Mouse (Mus musculus) liver, embryonic 15.5 days (tissue): ENCODE measurements around the gene Nmrk2. TPM values are rescaled to one million over a fixed set of nuclear protein-coding genes. Genes with fewer than 3 reads are reported as not detected.
A peak's percentile ranks its signal among the peaks of the same experiment; 100 is the strongest.

ENCODE experiments used
- ATAC-seq: fragments of 200-750 bp; cut with Nextera tagmentation; 2 replicates; pipeline ENCODE4 v1.8.0; 2017; ENCODE audit warnings: moderate number of reproducible peaks, mild to moderate bottlenecking, moderate library complexity; ENCODE audit not compliant: insufficient read depth
- H3K27ac ChIP-seq: fragments of 300-500 bp; sonication (generic); replicated peaks from 2 replicates; pipeline ENCODE4 v1.5.1; 2015; ENCODE audit warnings: mild to moderate bottlenecking, inconsistent platforms
- H3K27me3 ChIP-seq: fragments of 300-500 bp; sonication (generic); 2 replicates; pipeline ENCODE4 v1.6.1; 2015; ENCODE audit warnings: mild to moderate bottlenecking, inconsistent platforms
- H3K36me3 ChIP-seq: fragments of 300-500 bp; sonication (generic); replicated peaks from 2 replicates; pipeline ENCODE4 v1.6.1; 2015; ENCODE audit warnings: moderate library complexity, mild to moderate bottlenecking, inconsistent platforms
- H3K4me1 ChIP-seq: fragments of 300-500 bp; sonication (generic); replicated peaks from 2 replicates; pipeline ENCODE4 v1.6.1; 2015; ENCODE audit warnings: inconsistent platforms
- H3K4me2 ChIP-seq: fragments of 300-500 bp; sonication (generic); 2 replicates; pipeline ENCODE4 v1.6.1; 2015; ENCODE audit warnings: moderate library complexity, mild to moderate bottlenecking, inconsistent platforms
- H3K4me3 ChIP-seq: fragments of 300-500 bp; sonication (generic); replicated peaks from 2 replicates; pipeline ENCODE4 v1.5.1; 2015; ENCODE audit warnings: mild to moderate bottlenecking, inconsistent platforms
- H3K9ac ChIP-seq: fragments of 300-500 bp; sonication (generic); 2 replicates; pipeline ENCODE4 v1.6.1; 2015; ENCODE audit warnings: moderate library complexity, mild to moderate bottlenecking, inconsistent platforms
- H3K9me3 ChIP-seq: fragments of 300-500 bp; sonication (generic); replicated peaks from 2 replicates; pipeline ENCODE4 v1.6.1; 2016; ENCODE audit warnings: inconsistent platforms
- WGBS: fragments of 180-500 bp; shearing (Covaris S2); methylation state at CpG from one replicate; pipeline ENCODE4 v1.1.7; 2015; ENCODE audit warnings: mixed read lengths; ENCODE audit not compliant: insufficient replicate concordance; 5-methylcytosine and 5-hydroxymethylcytosine counted together
- polyA plus RNA-seq: library from polyadenylated mRNA; unstranded; fragments of >200 nt; fragmentation: Nextera tagmentation; extraction: Ambion mirVana; gene quantifications from 2 replicates; pipeline ENCODE4 v1.2.1, GENCODE M21; 2015

Nmrk2 gene
- polyA plus RNA-seq, 1 experiment from 2014 or later = 0.09 TPM

DNA sequence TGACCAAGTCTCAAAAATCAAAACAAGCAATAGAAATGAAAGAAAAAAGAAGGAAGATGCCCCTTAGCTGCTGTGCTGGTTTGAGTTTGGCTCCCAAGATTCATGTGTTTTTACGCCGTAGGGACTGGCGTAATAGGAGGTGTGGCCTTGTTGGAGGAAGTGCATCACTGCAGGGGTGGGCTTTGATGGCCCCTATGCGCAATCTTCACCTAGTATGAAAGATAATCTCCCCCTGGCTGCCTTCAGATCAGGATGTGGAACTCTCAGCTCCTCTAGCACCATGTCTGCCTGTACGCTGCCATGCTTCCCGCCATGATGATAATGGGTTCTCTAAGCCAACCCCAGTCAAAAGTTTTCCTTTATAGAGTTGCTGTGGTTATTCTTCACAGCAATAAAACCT is 14.4 kb upstream of the Nmrk2 start:
- no peak for ATAC-seq
- Histone ChIP-seq H3K27ac (no peak overlapping the region), H3K4me1 (peaks cover 1% of the 10 kb centered on the region; the same call in 1 of the 2 replicates), H3K4me3 (no peak overlapping the region), H3K36me3 (no peaks in the 10 kb centered on the region), H3K9ac (no peak overlapping the region), H3K9me3 (no peaks in the 10 kb centered on the region), H3K4me2 (no peak overlapping the region), H3K27me3 (peaks cover 14% of the 10 kb centered on the region; the same call in 1 of the 2 replicates)
- 68% methylated on average over 6 of the region's 6 CpGs for WGBS

DNA sequence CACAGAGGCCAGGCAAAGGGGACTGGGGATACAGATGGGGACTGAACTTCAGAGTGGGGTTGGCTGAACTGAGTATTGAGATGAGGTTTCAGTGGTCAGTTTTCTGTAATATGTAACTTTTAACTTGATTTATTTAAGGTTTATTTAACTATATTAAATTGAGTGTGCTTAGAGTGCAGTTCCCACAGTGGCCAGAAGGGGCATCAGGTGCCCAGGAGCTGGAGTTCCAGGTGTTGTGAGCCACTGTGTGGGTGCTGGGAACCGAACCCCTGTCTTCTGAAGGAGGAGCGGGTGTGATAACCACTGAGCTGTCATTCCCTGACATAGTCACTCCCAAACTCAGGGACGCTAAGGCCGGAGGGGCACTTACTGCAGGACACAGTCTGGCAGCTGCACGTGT is 8.3 kb upstream of the Nmrk2 start:
- Histone ChIP-seq H3K36me3 (no peaks in the 10 kb centered on the region), H3K27ac (no peak overlapping the region), H3K4me2 (no peak overlapping the region), H3K4me3 (no peak overlapping the region), H3K27me3 (0 out of 2 replicates have a peak, but pooled peaks cover 23% of the 10 kb centered on the region), H3K9ac (no peak overlapping the region), H3K4me1 (no peaks in the 10 kb centered on the region), H3K9me3 (0 out of 2 replicates have a peak, but pooled peaks cover 6% of the 10 kb centered on the region)
- no peak for ATAC-seq
- WGBS = 81% methylated on average over 5 of the region's 5 CpGs

DNA sequence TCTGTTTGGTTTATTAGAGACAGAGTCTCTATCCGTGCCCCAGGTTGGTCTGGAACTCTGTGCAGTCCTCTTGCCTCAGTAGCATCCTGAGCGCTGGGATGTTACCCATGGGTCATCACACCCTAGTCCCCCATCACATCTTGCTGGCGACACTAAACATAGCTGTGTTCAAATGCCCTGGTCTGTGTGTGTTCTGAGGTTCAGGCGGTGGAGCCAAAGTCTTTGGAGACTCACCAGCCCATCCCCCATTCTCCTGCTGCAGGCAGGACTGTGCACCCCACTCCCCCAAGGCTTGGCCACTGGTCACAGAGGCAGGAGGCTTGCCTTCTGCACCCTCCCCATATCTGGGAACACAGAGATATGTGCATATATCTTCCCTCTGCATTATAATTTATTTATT is 2.3 kb upstream of the Nmrk2 start:
- no peak for ATAC-seq
- WGBS = 64% methylated on average over 4 of the region's 4 CpGs
- H3K36me3 ChIP-seq = no peaks in the 10 kb centered on the region

DNA sequence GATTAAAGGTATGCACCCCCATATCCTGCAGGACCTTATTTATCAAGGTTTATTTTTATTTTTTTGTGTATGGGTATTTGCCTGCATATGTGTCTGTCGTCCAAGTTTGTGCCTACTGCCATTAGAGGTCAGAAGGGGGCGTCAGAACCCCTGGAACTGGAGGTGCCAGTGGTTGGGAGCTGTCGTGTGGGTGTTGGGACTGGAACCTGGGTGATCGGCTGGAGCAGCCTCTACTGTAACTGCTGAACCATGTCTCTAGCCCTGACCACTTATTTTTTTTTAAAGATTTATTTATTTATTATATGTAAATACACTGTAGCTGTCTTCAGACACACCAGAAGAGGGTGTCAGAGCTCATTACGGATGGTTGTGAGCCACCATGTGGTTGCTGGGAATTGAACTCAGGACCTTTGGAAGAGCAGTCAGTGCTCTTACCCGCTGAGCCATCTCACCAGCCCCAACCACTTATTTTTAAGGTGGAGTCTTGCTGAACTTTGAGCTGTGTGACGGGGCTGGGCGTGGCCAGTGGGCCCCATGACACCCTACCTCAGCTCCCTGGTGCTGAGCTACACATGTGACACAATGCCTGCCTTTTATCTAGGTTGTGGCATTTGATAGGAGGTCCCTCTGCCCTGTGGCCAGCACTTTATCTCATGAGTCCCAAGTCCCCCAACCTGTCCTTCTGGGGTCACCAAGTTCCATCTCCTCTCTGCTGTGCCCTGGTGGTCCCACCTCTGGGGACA is 1.3 kb upstream of the Nmrk2 start:
- peak; percentile 81 for ATAC-seq
- Histone ChIP-seq H3K4me1 (peaks cover 22% of the 10 kb centered on the region), H3K36me3 (no peaks in the 10 kb centered on the region), H3K27ac (peak overlapping the region; percentile 63; the same call in 1 of the 2 replicates), H3K27me3 (peaks cover 35% of the 10 kb centered on the region), H3K4me3 (no peak overlapping the region), H3K4me2 (no peak overlapping the region), H3K9ac (no peak overlapping the region), H3K9me3 (no peaks in the 10 kb centered on the region)
- WGBS = 23% methylated on average over 8 of the region's 8 CpGs

More for the DNA sequence above, 2.3 kb upstream of the Nmrk2 start:
- Histone ChIP-seq H3K4me3 (no peak overlapping the region), H3K9me3 (no peaks in the 10 kb centered on the region), H3K27ac (peak overlapping the region; percentile 14; the same call in 1 of the 2 replicates), H3K27me3 (peaks cover 32% of the 10 kb centered on the region), H3K4me2 (no peak overlapping the region), H3K4me1 (peaks cover 22% of the 10 kb centered on the region), H3K9ac (no peak overlapping the region)

DNA sequence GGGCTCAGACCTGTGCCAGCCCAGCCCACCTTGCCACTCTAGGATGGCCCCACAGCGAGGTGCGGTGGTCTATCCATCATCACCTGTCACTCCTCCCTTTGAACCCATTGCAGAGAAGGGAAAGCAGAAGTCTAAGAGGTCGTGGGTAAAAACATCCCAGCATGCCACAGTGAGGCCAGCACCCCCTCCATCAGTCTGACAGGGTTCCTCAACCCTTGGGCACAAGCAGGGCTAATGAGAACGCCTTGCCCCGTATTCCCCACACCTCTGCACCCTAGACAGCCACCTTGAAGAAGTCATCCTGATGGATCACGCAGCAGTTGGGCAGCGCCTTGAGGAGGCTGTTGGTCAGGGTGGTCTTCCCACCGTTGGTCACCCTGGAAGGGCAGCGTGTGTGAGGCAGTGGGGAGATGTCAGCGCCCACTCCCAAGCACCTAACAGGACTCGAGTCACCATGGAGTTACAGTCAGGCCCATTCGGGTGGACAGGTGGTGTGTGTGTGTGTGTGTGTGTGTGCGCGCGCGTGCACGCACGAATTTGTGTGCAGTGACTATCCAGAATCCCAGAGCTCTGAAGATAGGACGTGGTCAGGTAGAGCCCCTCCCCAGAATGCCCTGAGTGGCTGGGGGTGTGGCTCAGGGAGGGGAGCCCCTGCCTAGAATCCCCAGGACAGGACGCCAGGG is 1.1 kb downstream of the Nmrk2 start:
- ATAC-seq = no peak
- H3K36me3 ChIP-seq = no peaks in the 10 kb centered on the region
- H3K27ac ChIP-seq = no peak overlapping the region
- H3K27me3 ChIP-seq = peaks cover 46% of the 10 kb centered on the region
- H3K4me3 ChIP-seq = no peak overlapping the region
- peaks cover 22% of the 10 kb centered on the region for H3K4me1 ChIP-seq
- no peaks in the 10 kb centered on the region for H3K9me3 ChIP-seq
- no peak overlapping the region for H3K9ac ChIP-seq
- WGBS = 64% methylated on average over 20 of the region's 20 CpGs
- no peak overlapping the region for H3K4me2 ChIP-seq

DNA sequence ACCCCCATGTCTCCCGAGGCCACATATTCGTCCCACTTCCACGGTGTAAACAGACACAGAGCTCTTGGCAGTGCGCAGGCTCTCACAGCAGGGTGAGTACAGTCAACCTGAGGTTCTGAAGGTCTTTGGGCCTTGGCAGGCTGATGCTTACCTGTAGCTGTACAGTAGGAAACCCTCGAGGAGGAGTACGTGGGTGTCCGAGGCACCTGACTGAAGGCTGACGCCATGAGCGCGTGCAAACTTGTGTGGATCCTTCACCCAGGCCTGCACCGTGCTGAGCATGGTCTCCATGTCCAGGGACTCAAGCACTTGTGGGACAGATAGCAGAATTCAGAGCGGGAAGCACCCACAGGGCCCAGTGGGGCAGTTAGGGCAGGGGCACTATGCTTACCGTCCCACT is 1.7 kb downstream of the Nmrk2 start:
- Histone ChIP-seq H3K4me3 (no peak overlapping the region), H3K36me3 (no peaks in the 10 kb centered on the region), H3K9me3 (no peaks in the 10 kb centered on the region), H3K4me2 (no peak overlapping the region), H3K27me3 (peaks cover 47% of the 10 kb centered on the region), H3K4me1 (peaks cover 22% of the 10 kb centered on the region), H3K27ac (no peak overlapping the region), H3K9ac (no peak overlapping the region)
- WGBS = 74% methylated on average over 13 of the region's 13 CpGs
- ATAC-seq = no peak

DNA sequence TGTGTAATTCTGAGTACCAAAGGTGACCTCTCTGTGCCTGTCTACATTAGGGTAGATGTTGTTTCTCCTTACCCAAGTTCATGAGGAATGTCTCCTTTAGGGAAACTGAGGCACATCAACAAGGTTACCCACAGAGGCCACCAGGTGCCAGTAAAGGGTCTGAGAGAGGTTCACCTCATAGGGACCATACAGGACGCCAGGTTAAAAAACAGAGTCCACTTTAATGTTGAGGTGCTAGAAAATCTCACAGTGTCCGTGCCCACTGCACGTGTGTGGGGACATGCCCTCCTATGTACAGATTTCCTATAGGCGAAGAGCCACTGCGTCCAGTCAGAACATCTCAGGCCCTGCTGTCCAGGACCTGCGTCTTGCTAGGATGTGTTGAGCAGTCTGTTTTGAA is 2.9 kb downstream of the Nmrk2 start:
- H3K27ac ChIP-seq = no peak overlapping the region
- no peak for ATAC-seq
- 69% methylated on average over 6 of the region's 6 CpGs for WGBS
- H3K9me3 ChIP-seq = no peaks in the 10 kb centered on the region
- no peaks in the 10 kb centered on the region for H3K36me3 ChIP-seq
- H3K4me2 ChIP-seq = no peak overlapping the region
- no peak overlapping the region for H3K9ac ChIP-seq
- no peak overlapping the region for H3K4me3 ChIP-seq
- peaks cover 26% of the 10 kb centered on the region for H3K4me1 ChIP-seq
- peaks cover 56% of the 10 kb centered on the region for H3K27me3 ChIP-seq

DNA sequence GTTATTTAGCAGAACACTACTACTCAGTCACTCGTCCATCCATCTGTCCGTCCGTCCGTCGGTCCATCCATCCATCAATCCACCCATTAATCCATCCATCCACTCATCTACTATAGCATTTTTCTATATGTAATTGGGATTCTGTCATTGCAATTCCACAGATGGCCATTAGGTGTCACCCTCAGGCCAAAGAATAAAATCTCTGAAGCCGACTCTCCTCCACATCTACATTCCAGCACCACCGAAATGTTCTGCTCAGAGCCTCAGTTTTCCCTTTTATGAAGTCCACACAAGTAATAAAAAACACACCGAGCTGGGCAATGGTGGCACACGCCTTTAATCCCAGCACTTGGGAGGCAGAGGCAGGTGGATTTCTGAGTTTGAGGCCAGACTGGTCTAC is 3.6 kb downstream of the Nmrk2 start:
- no peaks in the 10 kb centered on the region for H3K9me3 ChIP-seq
- peaks cover 24% of the 10 kb centered on the region for H3K4me1 ChIP-seq
- 2% methylated on average over 9 of the region's 9 CpGs for WGBS
- H3K4me3 ChIP-seq = no peak overlapping the region
- no peak overlapping the region for H3K4me2 ChIP-seq
- ATAC-seq = no peak
- H3K27ac ChIP-seq = no peak overlapping the region
- H3K9ac ChIP-seq = no peak overlapping the region
- peaks cover 64% of the 10 kb centered on the region for H3K27me3 ChIP-seq
- no peaks in the 10 kb centered on the region for H3K36me3 ChIP-seq

DNA sequence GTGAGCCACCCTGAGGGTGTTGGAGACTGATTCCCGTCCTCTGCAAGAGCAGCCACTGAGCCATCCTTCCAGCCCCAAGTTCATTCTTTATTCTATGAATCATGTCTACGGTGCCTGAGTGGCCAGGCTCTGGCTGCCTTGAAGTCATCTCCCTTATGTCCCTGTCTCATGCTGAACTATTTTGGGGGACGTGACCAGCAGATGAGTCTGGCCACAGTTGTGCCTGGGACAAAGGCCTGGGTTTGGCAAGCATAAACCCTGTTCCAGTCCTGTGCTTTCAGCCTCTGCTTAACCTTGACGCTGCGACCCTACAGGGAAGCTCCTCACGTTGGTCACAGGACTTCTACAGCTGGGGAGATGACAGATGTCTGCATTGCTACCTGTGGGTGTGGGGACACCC is 4.5 kb downstream of the Nmrk2 start:
- Histone ChIP-seq H3K36me3 (no peaks in the 10 kb centered on the region), H3K4me3 (no peak overlapping the region), H3K27me3 (peaks cover 73% of the 10 kb centered on the region), H3K9ac (no peak overlapping the region), H3K4me1 (peaks cover 24% of the 10 kb centered on the region), H3K9me3 (no peaks in the 10 kb centered on the region), H3K27ac (no peak overlapping the region), H3K4me2 (no peak overlapping the region)
- ATAC-seq = no peak
- WGBS = 42% methylated on average over 6 of the region's 6 CpGs

DNA sequence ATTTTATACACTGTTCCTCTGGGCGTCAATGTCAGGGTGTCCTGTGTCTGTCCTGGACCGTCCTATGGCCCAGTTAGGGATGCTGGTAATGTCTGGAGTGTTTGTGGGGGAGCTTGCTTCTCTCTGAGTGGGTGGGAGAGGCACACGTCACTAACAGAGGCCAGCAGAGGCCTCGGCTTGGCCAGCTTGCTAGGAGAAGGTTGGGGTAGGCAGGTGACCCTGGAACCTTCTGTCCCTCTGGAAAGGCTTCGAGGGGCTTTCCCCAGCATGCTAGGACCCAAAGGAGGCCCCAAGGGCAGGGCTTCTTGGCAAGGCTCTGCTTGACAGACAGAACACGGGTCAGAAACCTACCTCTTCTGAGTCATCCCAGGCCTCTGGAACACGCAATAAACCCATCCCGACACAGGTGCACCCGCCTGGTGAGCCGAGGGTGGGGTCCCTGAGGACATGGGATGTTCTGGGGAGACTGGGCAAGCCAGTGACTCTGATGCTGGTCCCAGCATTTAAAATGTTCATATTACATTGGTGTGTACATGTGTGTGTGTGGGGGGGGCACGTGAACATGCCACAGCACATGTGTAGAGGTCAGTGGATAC is 5.3 kb downstream of the Nmrk2 start:
- WGBS = 49% methylated on average over 11 of the region's 11 CpGs
- Histone ChIP-seq H3K36me3 (no peaks in the 10 kb centered on the region), H3K27ac (no peak overlapping the region), H3K4me2 (no peak overlapping the region), H3K9me3 (no peaks in the 10 kb centered on the region), H3K4me1 (peaks cover 30% of the 10 kb centered on the region), H3K9ac (no peak overlapping the region), H3K27me3 (peaks cover 73% of the 10 kb centered on the region), H3K4me3 (no peak overlapping the region)
- no peak for ATAC-seq

DNA sequence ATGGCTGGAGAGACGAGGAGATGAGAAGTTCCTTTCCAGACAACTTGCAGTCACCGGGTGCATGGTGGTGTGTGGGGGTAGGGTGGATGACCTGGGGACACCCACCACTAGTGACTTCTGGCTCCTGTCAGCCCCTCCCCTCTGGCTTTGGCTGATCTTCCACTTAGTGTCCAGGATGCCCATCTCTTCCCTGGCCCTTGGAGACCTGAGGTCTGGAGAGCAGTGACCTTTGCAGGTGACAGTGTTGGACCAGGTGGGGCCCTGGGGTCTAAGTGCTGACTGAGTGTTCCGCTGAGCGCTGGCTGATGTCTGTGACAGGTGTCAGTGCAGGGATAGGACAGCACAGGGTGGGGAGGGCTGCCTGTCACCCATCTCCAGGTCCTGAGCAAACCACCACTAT is 6.6 kb downstream of the Nmrk2 start:
- H3K4me2 ChIP-seq = no peak overlapping the region
- no peak overlapping the region for H3K4me3 ChIP-seq
- H3K4me1 ChIP-seq = peaks cover 43% of the 10 kb centered on the region
- no peak overlapping the region for H3K9ac ChIP-seq
- peaks cover 9% of the 10 kb centered on the region for H3K36me3 ChIP-seq
- WGBS = 47% methylated on average over 4 of the region's 4 CpGs
- H3K9me3 ChIP-seq = no peaks in the 10 kb centered on the region
- no peak overlapping the region for H3K27ac ChIP-seq
- ATAC-seq = no peak
- H3K27me3 ChIP-seq = peaks cover 73% of the 10 kb centered on the region
